10 mouse cellular contexts compared by ENCODE assay signal in the genomic region with DNA sequence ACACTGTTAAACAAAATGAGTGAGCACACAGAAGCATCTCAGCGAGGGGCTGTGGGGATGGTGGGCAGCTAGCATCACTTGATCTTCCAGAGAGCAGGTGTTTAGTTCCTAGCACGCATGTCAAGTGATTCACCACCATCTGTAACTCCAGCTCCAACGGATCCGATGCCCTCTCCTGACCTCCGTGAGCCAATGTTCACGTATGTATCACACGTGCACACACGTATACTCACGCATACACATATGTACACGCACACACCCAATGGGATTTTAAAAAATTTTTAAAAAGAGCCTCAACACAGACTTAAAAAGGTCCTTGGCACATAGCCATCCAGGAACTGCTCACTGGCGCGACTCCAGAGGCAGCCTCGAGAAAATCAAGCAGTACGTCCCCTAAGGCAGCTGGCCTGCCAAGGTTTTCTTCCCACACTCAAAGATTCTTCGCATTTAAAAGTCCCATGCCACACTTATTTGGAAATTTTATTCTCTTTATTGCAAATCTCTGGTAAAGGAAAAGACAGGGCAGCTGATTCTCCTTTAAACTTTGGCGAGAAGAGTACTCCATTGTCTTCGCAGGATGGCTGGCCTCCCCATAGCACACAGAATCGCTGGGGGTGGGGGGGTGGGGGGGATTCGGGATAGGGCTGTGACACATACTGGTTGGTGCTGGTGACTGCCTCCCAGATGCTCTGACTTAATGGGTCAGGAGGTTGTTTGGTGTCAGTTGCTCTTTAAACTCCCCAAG. TPM values are rescaled to one million over a fixed set of nuclear protein-coding genes. Genes with fewer than 3 reads are reported as not detected.
A peak's percentile ranks its signal among the peaks of the same experiment; 100 is the strongest.
DNase-seq lines count a peak whose midpoint lies in the region; ATAC-seq and TF ChIP-seq lines count a peak whose summit lies in the region.
"Had no signal": no experiment of that assay in that cellular context is flagged by ENCODE, and none has a peak within 500 bp of the region (broad histone marks: within the 10 kb centered on the region; RNA-seq: fewer than 3 reads in every experiment).

No protein-coding gene starts in this region.

- no peaks in the 10 kb centered on the region for H3K36me3 ChIP-seq in forebrain, embryonic 14.5 days (ENCODE audit: control insufficient read depth, insufficient read depth, low read length)
- H3K36me3 ChIP-seq in forebrain, embryonic 15.5 days = no peaks in the 10 kb centered on the region
- no peaks in the 10 kb centered on the region for H3K36me3 ChIP-seq in lung, embryonic 14.5 days (ENCODE audit: insufficient read depth)
- H3K36me3 ChIP-seq in neural tube, embryonic 15.5 days = no peaks in the 10 kb centered on the region

- no peak for TF ChIP-seq CTCF in lung, embryonic 14.5 days (IDR thresholded peaks at IDR 0.05; ENCODE audit: low read depth)
- no peak for TF ChIP-seq CTCF in lung, adult 2 months (IDR thresholded peaks at IDR 0.05; ENCODE audit: insufficient read depth, low read length)

- H3K27ac ChIP-seq in forebrain, embryonic 14.5 days (ENCODE audit: low read depth, low read length) = no peak overlapping the region
- H3K27ac ChIP-seq in forebrain, embryonic 15.5 days (replicated peaks) = no peak overlapping the region
- peak overlapping the region; percentile 42; the same call in 1 of the 2 replicates for H3K27ac ChIP-seq in lung, embryonic 14.5 days (ENCODE audit: low read depth)
- H3K27ac ChIP-seq in neural tube, embryonic 15.5 days (replicated peaks) = no peak overlapping the region
- H3K27ac ChIP-seq: heart, adult 2 months; macrophage had no signal

- no peak overlapping the region for H3K4me2 ChIP-seq in forebrain, embryonic 14.5 days (ENCODE audit: low read length)
- no peak overlapping the region for H3K4me2 ChIP-seq in forebrain, embryonic 15.5 days (replicated peaks)
- H3K4me2 ChIP-seq in lung, embryonic 14.5 days = no peak overlapping the region
- H3K4me2 ChIP-seq in neural tube, embryonic 15.5 days = no peak overlapping the region

- 58% methylated on average over 19 of the region's 19 CpGs for WGBS in forebrain, embryonic 14.5 days
- 54% methylated on average over 19 of the region's 19 CpGs for WGBS in forebrain, embryonic 15.5 days
- WGBS in lung, embryonic 14.5 days = 47% methylated on average over 19 of the region's 19 CpGs
- 43% methylated on average over 19 of the region's 19 CpGs for WGBS in lung, adult 2 months
- WGBS in neural tube, embryonic 15.5 days = 56% methylated on average over 19 of the region's 19 CpGs

- H3K9ac ChIP-seq in forebrain, embryonic 14.5 days (ENCODE audit: low read length) = no peak overlapping the region
- H3K9ac ChIP-seq in forebrain, embryonic 15.5 days (replicated peaks) = no peak overlapping the region
- no peak overlapping the region for H3K9ac ChIP-seq in lung, embryonic 14.5 days
- no peak overlapping the region for H3K9ac ChIP-seq in neural tube, embryonic 15.5 days (replicated peaks)

- H3K4me1 ChIP-seq in forebrain, embryonic 14.5 days (ENCODE audit: control insufficient read depth, insufficient read depth, low read length) = peaks cover 10% of the 10 kb centered on the region
- H3K4me1 ChIP-seq in forebrain, embryonic 15.5 days = peaks cover 9% of the 10 kb centered on the region
- peaks cover 4% of the 10 kb centered on the region; the same call in 1 of the 2 replicates for H3K4me1 ChIP-seq in lung, embryonic 14.5 days (ENCODE audit: insufficient read depth)
- no peaks in the 10 kb centered on the region for H3K4me1 ChIP-seq in lung, adult 2 months (ENCODE audit: control insufficient read depth, insufficient read depth, low read length)
- peaks cover 11% of the 10 kb centered on the region for H3K4me1 ChIP-seq in neural tube, embryonic 15.5 days

- DNase-seq in forebrain, embryonic 14.5 days (ENCODE audit: low spot score) = peak; percentile 64
- DNase-seq in lung, embryonic 14.5 days = peak; percentile 89
- DNase-seq in lung, adult 2 months = no peak
- DNase-seq in kidney, postnatal 36 days = peak; percentile 23 to 60
- DNase-seq in right cerebral cortex, adult 2 months (ENCODE audit: low spot score in 2 of 2) = peak; percentile 63 to 69
- no peak for DNase-seq in spleen, postnatal 10 days (ENCODE audit: low spot score in 2 of 2)

- peak; percentile 32; the same call in 1 of the 2 replicates for ATAC-seq in forebrain, embryonic 14.5 days
- ATAC-seq in forebrain, embryonic 15.5 days (replicated peaks) = no peak
- ATAC-seq in lung, embryonic 14.5 days (ENCODE audit: insufficient read depth) = peak; percentile 75
- no peak for ATAC-seq in neural tube, embryonic 15.5 days (ENCODE audit: low FRiP score)

- no peak overlapping the region for H3K4me3 ChIP-seq in forebrain, embryonic 14.5 days (ENCODE audit: low read depth, low read length)
- H3K4me3 ChIP-seq in forebrain, embryonic 15.5 days = no peak overlapping the region
- no peak overlapping the region for H3K4me3 ChIP-seq in lung, embryonic 14.5 days (ENCODE audit: low read depth, low read length)
- H3K4me3 ChIP-seq in lung, adult 2 months (replicated peaks; ENCODE audit: extremely low read depth, low read depth, low read length) = no peak overlapping the region
- no peak overlapping the region for H3K4me3 ChIP-seq in neural tube, embryonic 15.5 days (replicated peaks)
- H3K4me3 ChIP-seq: heart, adult 2 months had no signal

- no peaks in the 10 kb centered on the region for H3K9me3 ChIP-seq in forebrain, embryonic 14.5 days (replicated peaks; ENCODE audit: control insufficient read depth, low read length)
- no peaks in the 10 kb centered on the region for H3K9me3 ChIP-seq in forebrain, embryonic 15.5 days
- no peaks in the 10 kb centered on the region for H3K9me3 ChIP-seq in lung, embryonic 14.5 days (ENCODE audit: low read depth, low read length)
- no peaks in the 10 kb centered on the region for H3K9me3 ChIP-seq in neural tube, embryonic 15.5 days (replicated peaks)

- TF ChIP-seq POLR2A in lung, adult 2 months (IDR thresholded peaks at IDR 0.05; ENCODE audit: borderline replicate concordance, extremely low read depth, low read depth, low read length) = no peak

- H3K27me3 ChIP-seq in forebrain, embryonic 14.5 days (replicated peaks; ENCODE audit: control insufficient read depth, insufficient read depth, low read length) = no peaks in the 10 kb centered on the region
- no peaks in the 10 kb centered on the region for H3K27me3 ChIP-seq in forebrain, embryonic 15.5 days
- H3K27me3 ChIP-seq in lung, embryonic 14.5 days (ENCODE audit: insufficient read depth, low read length) = no peaks in the 10 kb centered on the region
- H3K27me3 ChIP-seq in neural tube, embryonic 15.5 days (replicated peaks) = no peaks in the 10 kb centered on the region

RNA-seq across cellular contexts. Expression of a gene that starts 50.3 kb away (rescaled TPM):
- not detected in 2 replicates for polyA plus RNA-seq in forebrain, embryonic 14.5 days (2014; fragmentation: Nextera tagmentation; extraction: Ambion mirVana)
- not detected in 2 replicates for polyA plus RNA-seq in forebrain, embryonic 15.5 days (2015; fragmentation: Nextera tagmentation; extraction: Ambion mirVana)
- 0.18 and 0.21 TPM in 2 replicates for polyA plus RNA-seq in lung, embryonic 14.5 days (2014; fragmentation: Nextera tagmentation; extraction: Ambion mirVana)
- 0.14 TPM in 1 of 2 replicates, not detected in the other for polyA plus RNA-seq in lung, adult 2 months (2012; rRNA removed)
- 0.77 TPM in 1 of 2 replicates, not detected in the other for polyA plus RNA-seq in neural tube, embryonic 15.5 days (2015; fragmentation: Nextera tagmentation; extraction: Ambion mirVana)
- polyA plus RNA-seq: heart, adult 2 months; macrophage had no signal

RNA-seq across cellular contexts. Expression of a gene that starts 54.1 kb away (rescaled TPM):
- 5.6 and 8.4 TPM in 2 replicates for polyA plus RNA-seq in forebrain, embryonic 14.5 days (2014; fragmentation: Nextera tagmentation; extraction: Ambion mirVana)
- polyA plus RNA-seq in forebrain, embryonic 15.5 days (2015; fragmentation: Nextera tagmentation; extraction: Ambion mirVana) = 10.5 TPM in 2 replicates
- 4.2 and 6.0 TPM in 2 replicates for polyA plus RNA-seq in lung, embryonic 14.5 days (2014; fragmentation: Nextera tagmentation; extraction: Ambion mirVana)
- 1.2 and 2.2 TPM in 2 replicates for polyA plus RNA-seq in lung, adult 2 months (2012; rRNA removed)
- polyA plus RNA-seq in neural tube, embryonic 15.5 days (2015; fragmentation: Nextera tagmentation; extraction: Ambion mirVana) = 9.1 and 9.5 TPM in 2 replicates
- polyA plus RNA-seq: macrophage had no signal

Comparison
In these comparisons a context has a peak if more than half of its experiments do, and no peak if none do; other contexts are left out.
1. ATAC-seq: peak in forebrain, embryonic 14.5 days (single experiment) and lung, embryonic 14.5 days (single experiment); none in forebrain, embryonic 15.5 days (single experiment) and neural tube, embryonic 15.5 days (single experiment).
2. DNase-seq: peak in forebrain, embryonic 14.5 days (single experiment), lung, embryonic 14.5 days (single experiment), kidney, postnatal 36 days (2 of 2) and right cerebral cortex, adult 2 months (2 of 2); none in lung, adult 2 months (single experiment) and spleen, postnatal 10 days (0 of 2).